Mouse (Mus musculus): ENCODE measurements around the gene H2afx. TPM values are rescaled to one million over a fixed set of nuclear protein-coding genes. Genes with fewer than 3 reads are reported as not detected.
"Not testable (repeated sequence)": the region's sequence is repeated elsewhere in the genome, so short reads cannot be mapped to it uniquely, and the experiment has no call there.

H2afx gene
- total RNA-seq, 2 experiments from 2014 or later, result 42.5 to 44.2 TPM

DNA sequence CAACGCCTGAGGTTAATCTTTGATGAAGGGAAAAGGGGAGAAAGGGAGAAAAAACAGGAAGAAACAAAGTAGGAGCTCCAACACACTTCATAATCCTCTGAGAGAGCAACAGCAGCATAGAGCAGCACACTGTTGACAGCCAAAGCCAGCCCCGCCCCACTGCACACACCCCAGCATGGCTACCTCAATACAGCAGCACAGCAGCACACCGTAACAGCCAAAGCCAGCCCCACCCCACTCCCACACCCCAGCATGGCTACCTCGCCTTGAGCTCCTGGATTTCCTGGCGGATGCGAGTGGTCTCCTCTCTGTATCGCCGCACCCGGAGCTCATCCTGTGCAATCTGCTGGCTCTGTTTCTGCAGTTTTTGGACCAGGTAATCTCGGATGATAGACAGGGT, 17.8 kb downstream of the H2afx start:
- DNase-seq (ENCODE audit: low spot score in 2 of 2), result no peak
- Histone ChIP-seq H3K4me3 (no peak overlapping the region), H3K27ac (no peak overlapping the region)
- TF ChIP-seq CTCF (conservative IDR thresholded peaks at IDR 0.05), result no peak

DNA sequence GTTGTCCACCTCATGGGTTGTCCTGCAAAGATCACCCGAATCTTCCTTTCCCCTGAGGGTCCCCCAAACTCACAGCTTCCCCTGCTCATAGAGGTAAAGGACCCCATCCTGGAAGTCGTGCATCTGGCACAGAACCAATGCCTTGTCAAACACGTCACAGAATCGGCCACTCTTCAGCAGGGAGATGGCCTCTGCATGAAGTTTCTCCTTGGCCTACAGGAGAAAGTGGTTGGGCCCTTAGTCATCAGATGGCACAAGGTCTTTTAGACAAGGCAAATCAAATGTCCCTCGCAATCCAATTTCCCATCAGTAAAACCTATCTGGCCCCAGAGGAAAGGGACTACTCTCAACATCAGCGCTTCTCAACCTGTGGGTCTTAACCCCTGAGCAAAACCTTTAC, 18.6 kb downstream of the H2afx start:
- no peak overlapping the region for H3K27ac ChIP-seq

DNA sequence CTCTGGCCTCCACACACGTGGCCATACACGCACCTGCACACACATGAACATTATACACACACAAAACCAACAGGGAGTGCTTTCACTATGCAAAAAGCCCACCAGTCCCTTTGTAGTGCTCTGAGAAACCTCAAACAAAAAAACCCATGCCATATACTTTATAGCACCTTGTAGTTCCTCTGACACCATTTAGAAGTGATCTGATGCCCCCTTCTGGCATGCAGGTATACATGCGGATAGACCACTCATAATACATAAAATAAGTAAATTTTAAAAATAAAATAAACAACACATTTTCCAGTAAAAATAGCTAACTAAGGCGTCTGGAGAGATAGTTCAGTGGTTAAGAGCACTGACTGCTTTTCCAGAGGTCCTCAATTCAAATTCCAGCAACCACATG, 22.7 kb downstream of the H2afx start:
- peak; percentile 76 for TF ChIP-seq CTCF (conservative IDR thresholded peaks at IDR 0.05)
- no peak for DNase-seq (ENCODE audit: low spot score in 2 of 2)
- H3K4me3 ChIP-seq, result no peak overlapping the region
- no peak overlapping the region for H3K27ac ChIP-seq

More for the DNA sequence above, 18.6 kb downstream of the H2afx start:
- H3K4me3 ChIP-seq, result no peak overlapping the region
- no peak for DNase-seq (ENCODE audit: low spot score in 2 of 2)
- no peak for TF ChIP-seq CTCF (conservative IDR thresholded peaks at IDR 0.05)

DNA sequence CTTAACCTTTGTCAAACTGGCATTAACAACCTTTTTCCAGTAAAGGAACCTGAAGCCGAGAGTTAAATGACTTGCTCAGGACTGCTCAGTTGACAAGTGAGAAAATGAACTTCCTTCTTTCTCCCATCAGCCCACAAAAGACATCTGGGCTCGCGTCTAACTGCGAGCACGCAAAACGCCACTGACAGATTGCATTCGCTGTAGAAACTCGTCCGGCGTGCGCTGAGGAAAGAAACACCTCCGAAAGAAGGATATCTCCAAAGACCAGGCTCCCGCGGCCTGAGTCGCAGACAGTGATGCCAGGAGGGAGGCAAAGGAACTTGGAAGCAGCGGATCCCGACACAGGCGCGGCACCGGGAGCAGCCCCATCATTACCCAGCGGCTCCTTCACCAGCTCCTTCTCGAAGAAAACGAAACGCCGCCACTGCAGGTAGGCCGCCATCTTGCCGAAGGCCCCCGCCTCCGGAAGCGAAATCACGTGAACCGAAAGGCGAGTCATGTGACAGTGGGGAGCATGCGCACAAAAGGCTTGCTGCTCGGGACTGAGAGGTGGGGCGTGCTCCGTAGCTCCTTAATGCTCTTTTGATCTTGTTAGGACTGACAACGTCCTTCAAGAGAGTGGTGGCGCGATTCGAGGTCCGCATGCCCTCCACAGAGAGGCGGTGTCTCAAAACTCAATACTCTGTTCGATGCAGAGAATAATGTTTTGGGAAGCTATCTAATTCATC, 26.9 kb downstream of the H2afx start, which contains the start of gene Vps11:
Gene Vps11 (minus strand): TSS at position 481 of the 728 bp plus-strand sequence.
- Histone ChIP-seq H3K4me3 (peak within 1 kb of the TSS; percentile 98), H3K27ac (peak within 1 kb of the TSS; percentile 94)
- peak; percentile 93 to 94 for DNase-seq (ENCODE audit: low spot score in 2 of 2)
- no peak for TF ChIP-seq CTCF (conservative IDR thresholded peaks at IDR 0.05)

DNA sequence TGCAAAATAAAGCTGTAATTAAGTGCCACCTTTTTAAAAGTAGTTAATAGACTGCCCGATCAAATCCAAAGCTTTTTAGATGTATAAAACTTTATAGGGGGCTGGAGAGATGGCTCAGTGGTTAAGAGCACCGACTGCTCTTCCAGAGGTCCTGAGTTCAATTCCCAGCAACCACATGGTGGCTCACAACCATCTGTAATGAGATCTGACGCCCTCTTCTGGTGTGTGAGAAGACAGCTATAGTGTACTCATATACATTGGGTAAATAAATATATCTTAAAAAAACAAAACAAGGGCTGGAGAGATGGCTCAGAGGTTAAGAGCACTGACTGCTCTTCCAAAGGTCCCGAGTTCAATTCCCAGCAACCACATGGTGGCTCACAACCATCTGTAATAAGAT, 27.4 kb downstream of the H2afx start:
- not testable (repeated sequence) for DNase-seq (ENCODE audit: low spot score in 2 of 2)
- Histone ChIP-seq H3K4me3 (peak overlapping the region; percentile 98), H3K27ac (peak overlapping the region; percentile 94)
- TF ChIP-seq CTCF (conservative IDR thresholded peaks at IDR 0.05), result peak; percentile 17; the same call in 1 of the 2 replicates

DNA sequence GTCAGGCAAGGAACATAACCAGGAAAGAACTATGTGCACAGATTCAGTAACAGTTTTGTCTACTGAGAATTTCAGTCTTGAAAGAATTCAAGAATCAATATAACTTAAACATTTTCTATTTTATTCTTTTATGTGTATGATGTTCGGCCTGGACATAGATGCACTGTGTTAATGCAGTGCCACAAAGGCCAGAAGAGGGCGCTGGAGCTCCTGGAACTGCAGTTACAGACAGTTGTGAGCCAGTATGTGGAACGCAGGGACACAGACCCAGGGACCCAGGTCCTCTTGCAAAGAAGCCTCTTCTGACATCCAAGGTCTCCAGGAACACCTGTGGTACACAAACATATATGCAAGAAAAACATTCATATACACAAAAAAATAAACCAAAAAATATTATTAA, 30.0 kb downstream of the H2afx start:
- Histone ChIP-seq H3K4me3 (no peak overlapping the region), H3K27ac (no peak overlapping the region)
- TF ChIP-seq CTCF (conservative IDR thresholded peaks at IDR 0.05), result peak; percentile 70
- no peak for DNase-seq (ENCODE audit: low spot score in 2 of 2)

DNA sequence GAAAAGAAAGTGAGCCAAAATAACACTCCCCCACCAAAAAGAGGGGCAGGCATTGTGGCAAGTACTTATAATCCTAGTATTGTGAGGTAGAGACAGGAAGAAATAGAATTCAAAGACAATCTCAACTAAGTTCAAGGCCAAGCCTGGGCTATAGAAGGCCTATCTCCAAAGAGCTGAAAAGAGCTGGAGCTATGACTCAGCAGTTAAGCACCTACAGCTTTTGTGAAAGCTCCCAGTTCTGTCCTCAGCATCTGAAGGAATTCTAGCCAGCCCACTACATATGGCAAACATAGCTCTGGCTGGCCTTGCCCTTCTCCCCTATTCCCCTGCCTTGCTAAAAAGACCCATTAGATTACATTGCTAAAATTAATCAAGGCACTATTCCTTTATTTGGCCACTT, 38.9 kb downstream of the H2afx start:
- Histone ChIP-seq H3K4me3 (no peak overlapping the region), H3K27ac (no peak overlapping the region)
- TF ChIP-seq CTCF (conservative IDR thresholded peaks at IDR 0.05), result no peak
- DNase-seq (ENCODE audit: low spot score in 2 of 2), result no peak

DNA sequence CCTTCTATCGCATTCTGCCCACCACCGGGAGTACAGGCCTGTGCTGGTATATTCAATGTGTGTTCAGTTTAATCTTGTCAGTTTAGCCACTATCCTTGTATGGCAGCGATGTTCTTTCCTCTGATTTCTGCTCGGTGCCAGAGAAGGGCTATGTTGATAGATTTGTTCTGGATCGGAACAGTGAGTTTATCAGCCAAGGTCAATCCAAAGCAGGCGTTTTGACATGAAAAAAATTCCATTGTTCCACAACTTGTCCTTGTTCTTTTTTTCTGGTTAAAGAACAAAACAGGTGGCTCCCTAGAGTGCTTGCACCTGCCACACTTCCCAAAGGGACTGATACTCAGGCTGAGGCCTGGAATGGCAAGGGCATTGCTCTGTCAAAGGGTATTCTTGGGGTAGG, 41.6 kb downstream of the H2afx start:
- no peak for DNase-seq (ENCODE audit: low spot score in 2 of 2)
- TF ChIP-seq CTCF (conservative IDR thresholded peaks at IDR 0.05), result no peak
- H3K27ac ChIP-seq, result no peak overlapping the region
- H3K4me3 ChIP-seq, result no peak overlapping the region

DNA sequence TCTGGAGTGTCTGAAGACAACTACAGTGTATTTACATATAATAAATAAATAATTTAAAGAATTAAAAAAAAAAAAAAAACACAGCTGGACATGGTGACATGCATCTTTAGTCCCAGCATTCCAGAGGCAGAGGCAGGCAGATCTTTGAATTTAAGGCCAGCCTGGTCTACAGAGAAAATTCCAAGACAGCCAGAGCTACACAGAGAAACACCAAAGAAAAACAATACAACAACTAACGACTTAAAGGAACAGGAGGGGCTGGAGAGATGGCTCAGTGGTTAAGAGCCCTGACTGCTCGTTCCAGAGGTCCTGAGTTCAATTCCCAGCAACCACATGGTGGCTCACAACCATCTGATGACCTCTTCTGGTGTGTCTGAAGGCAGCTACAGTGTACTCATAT, 42.8 kb downstream of the H2afx start:
- not testable (repeated sequence) for H3K4me3 ChIP-seq; H3K27ac ChIP-seq; DNase-seq (ENCODE audit: low spot score in 2 of 2)

DNA sequence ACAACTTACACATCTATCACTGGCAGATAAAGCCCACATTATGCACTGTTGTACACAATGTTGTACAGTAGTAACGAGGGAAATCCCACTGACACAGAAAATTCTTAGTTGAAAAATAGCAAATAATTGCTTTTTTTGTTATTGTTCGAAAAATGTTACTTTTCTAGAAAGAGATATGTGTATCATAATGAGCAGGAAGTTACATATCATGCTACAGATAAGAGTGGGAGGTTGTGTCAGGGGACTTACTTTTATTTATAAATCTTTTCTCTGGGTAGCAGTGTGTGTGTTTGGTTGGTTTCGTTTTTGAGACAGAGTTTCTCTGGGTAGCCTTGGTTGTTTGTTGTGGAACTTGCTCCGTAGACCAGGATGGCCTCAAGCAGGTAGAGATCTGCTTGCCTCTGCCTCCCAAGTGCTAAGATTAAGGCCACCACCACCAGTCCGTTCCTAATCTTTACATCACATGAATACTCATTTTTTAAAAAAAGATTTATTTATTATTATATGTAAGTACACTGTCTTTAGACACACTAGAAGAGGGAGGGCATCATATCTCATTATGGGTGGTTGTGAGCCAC, 43.7 kb downstream of the H2afx start:
- H3K27ac ChIP-seq, result peak overlapping the region; percentile 91
- TF ChIP-seq CTCF (conservative IDR thresholded peaks at IDR 0.05), result no peak
- DNase-seq (ENCODE audit: low spot score in 2 of 2), result no peak
- peak overlapping the region; percentile 75 for H3K4me3 ChIP-seq

DNA sequence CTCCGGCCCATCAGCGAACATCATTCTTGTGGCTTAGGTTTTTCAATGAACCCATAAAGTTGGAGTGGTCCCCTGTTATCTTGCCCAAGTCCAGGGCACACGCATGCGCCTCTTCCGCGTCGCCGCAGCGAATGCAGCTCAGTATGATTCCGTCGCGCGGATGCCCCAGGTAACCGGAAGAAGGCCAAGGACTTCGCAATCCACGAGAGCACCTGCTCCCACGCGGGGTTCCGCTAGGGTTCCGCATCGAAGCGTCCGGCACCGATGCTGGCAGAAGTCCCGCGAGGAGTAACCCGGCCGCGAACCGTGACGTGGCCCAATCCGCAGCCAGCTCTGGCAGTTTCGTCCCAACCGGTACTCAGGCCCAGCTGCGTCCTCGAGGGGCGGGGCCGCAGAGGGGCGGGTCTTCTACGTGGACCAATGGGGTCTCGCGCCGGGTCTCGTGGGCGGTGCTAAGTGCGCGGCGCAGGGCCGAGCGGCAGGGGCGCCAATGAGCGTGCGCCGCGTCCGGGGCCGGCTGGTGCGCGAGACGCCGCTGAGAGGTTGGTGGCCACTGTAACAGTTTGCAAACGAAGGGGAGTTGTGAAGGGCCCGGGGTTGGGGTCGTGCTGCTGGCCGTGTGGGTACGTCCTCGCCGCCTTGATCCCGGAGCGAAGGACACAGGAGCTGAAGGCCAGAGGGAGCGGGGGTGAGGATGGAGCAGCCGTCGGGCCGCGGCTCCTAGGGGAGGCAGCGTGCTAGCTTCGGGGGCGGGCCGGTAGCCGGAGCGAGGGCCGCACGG, 44.8 kb downstream of the H2afx start, which contains the start of gene Hyou1:
Gene Hyou1 (plus strand): TSS at position 437 of the 781 bp plus-strand sequence.
- DNase-seq (ENCODE audit: low spot score in 2 of 2), result peak; percentile 99
- peak within 1 kb of the TSS; percentile 75 for H3K4me3 ChIP-seq
- H3K27ac ChIP-seq, result peak within 1 kb of the TSS; percentile 91
- peak; percentile 80 for TF ChIP-seq CTCF (conservative IDR thresholded peaks at IDR 0.05)

DNA sequence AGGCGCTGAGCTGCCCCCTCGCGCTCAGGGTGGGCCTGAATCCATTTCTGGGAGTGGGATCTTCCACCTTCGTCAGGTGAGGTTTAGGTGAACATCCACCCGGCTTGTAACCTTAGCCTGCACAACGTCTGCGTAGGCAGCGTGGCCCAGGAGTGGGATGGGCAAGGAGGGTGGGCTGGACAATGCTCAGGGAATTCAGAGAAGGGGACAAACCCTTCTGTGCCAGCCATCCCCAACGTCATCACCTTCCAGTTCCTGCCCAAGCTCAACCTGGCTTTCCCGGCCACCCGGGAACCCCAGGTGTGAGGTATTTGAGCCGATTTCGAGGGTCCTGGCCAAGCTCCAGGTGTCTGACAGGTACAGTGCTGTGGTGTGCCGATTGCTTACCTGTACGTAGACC, 45.4 kb downstream of the H2afx start:
- no peak for TF ChIP-seq CTCF (conservative IDR thresholded peaks at IDR 0.05)
- DNase-seq (ENCODE audit: low spot score in 2 of 2), result no peak
- peak overlapping the region; percentile 75 for H3K4me3 ChIP-seq

DNA sequence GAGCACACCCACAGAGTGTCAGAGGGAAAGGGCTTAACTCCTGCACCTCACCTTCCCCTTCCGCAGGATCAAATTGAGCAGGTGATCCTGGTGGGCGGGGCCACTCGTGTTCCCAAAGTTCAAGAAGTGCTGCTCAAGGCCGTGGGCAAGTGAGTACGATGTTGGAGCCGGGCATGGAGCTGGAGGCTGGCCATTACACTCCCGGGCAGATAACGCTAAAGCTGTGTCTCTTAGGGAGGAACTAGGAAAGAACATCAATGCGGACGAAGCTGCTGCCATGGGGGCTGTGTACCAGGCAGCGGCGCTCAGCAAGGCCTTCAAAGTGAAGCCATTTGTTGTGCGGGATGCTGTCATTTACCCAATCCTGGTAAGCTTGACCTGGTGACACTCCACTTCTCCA, 50.1 kb downstream of the H2afx start:
- H3K27ac ChIP-seq, result no peak overlapping the region
- no peak for TF ChIP-seq CTCF (conservative IDR thresholded peaks at IDR 0.05)
- DNase-seq (ENCODE audit: low spot score in 2 of 2), result no peak

More for the DNA sequence above, 45.4 kb downstream of the H2afx start:
- H3K27ac ChIP-seq, result peak overlapping the region; percentile 91

More for the DNA sequence above, 50.1 kb downstream of the H2afx start:
- no peak overlapping the region for H3K4me3 ChIP-seq

Small RNAs within 50 kb of the gene (microRNA-seq; reads per million reads assigned to microRNA genes)
- 0 to 0.18 reads per million in 2 experiments for gene Gm44335

Other genes with a start within 250 kb of the H2afx start
- gene Mfrp, start 233.0 kb upstream of the H2afx start, total RNA-seq (2021), result 1 to 10 TPM in 1 of 2 experiments, not detected in 1; 1.3 TPM
- gene C1qtnf5, start 227.4 kb upstream of the H2afx start, total RNA-seq (2021), result 10 to 100 TPM; 12.3 to 14.4 TPM
- under 1 TPM; 0.27 to 0.38 TPM for gene Gm49380, start 221.2 kb upstream of the H2afx start, total RNA-seq (2021)
- 10 to 100 TPM; 29.2 to 30.7 TPM for gene Rnf26, start 221.2 kb upstream of the H2afx start, total RNA-seq (2021)
- gene Mcam, start 200.2 kb upstream of the H2afx start, total RNA-seq (2021), result 10 to 100 TPM; 10.1 to 15.9 TPM
- gene Cbl, start 100.6 kb upstream of the H2afx start, total RNA-seq (2021), result 10 to 100 TPM; 61.7 to 66.5 TPM
- gene Ccdc153, start 94.0 kb upstream of the H2afx start, total RNA-seq (2021), result 1 to 10 TPM; 3.6 to 4.1 TPM
- gene Pdzd3, start 83.2 kb upstream of the H2afx start, total RNA-seq (2021), result 1 to 10 TPM; 1.1 to 1.5 TPM
- gene Nlrx1, start 66.1 kb upstream of the H2afx start, total RNA-seq (2021), result 10 to 100 TPM; 11.6 to 13.9 TPM
- 10 to 100 TPM; 67.9 to 71.4 TPM for gene Abcg4, start 46.1 kb upstream of the H2afx start, total RNA-seq (2021)
- 10 to 100 TPM; 26.0 to 36.9 TPM for gene Hinfp, start 29.0 kb upstream of the H2afx start, total RNA-seq (2021)
- gene C2cd2l, start 14.4 kb upstream of the H2afx start, total RNA-seq (2021), result 100 to 1,000 TPM; 186 to 206 TPM
- gene Dpagt1, start 8.7 kb upstream of the H2afx start, total RNA-seq (2021), result 10 to 100 TPM; 14.5 to 15.3 TPM
- 10 to 100 TPM; 21.9 to 22.1 TPM for gene Hmbs, start 9.5 kb downstream of the H2afx start, total RNA-seq (2021)
- 10 to 100 TPM; 54.7 to 55.7 TPM for gene Vps11, start 27.0 kb downstream of the H2afx start, total RNA-seq (2021)
- 100 to 1,000 TPM; 113 to 127 TPM for gene Hyou1, start 44.8 kb downstream of the H2afx start, total RNA-seq (2021)
- gene Slc37a4, start 62.2 kb downstream of the H2afx start, total RNA-seq (2021), result 10 to 100 TPM; 29.5 to 30.2 TPM
- gene Rps25, start 72.4 kb downstream of the H2afx start, total RNA-seq (2021), result 100 to 1,000 TPM; 710 to 726 TPM
- 10 to 100 TPM; 63.9 to 75.2 TPM for gene Trappc4, start 72.9 kb downstream of the H2afx start, total RNA-seq (2021)
- 10 to 100 TPM; 21.5 to 25.7 TPM for gene Ccdc84, start 83.9 kb downstream of the H2afx start, total RNA-seq (2021)
- not detected for gene Foxr1, start 106.4 kb downstream of the H2afx start, total RNA-seq (2021)
- not detected for gene Upk2, start 120.3 kb downstream of the H2afx start, total RNA-seq (2021)
- 10 to 100 TPM; 68.4 to 76.9 TPM for gene Bcl9l, start 148.1 kb downstream of the H2afx start, total RNA-seq (2021)
- gene Cxcr5, start 227.2 kb downstream of the H2afx start, total RNA-seq (2021), result not detected

Measured in layer of hippocampus, adult 2 months (tissue).